In genomic region chrX:73292876-73293275, GRCm38 (mm10) we compare ENCODE assay signal across 13 mouse cellular contexts. TPM values are rescaled to one million over a fixed set of nuclear protein-coding genes. Genes with fewer than 3 reads are reported as not detected.
"Had no signal": no experiment of that assay in that cellular context is flagged by ENCODE, and none has a peak within 500 bp of the region (broad histone marks: within the 10 kb centered on the region; RNA-seq: fewer than 3 reads in every experiment).

Xlr5a (minus strand) TSS chrX:73292976.
Xlr5c (minus strand) TSS chrX:73292976.

RNA-seq across cellular contexts. Expression of gene Xlr5a, which starts in this region (rescaled TPM):
- polyA plus RNA-seq: neural tube, embryonic 11.5 days; neural tube, embryonic 12.5 days; neural tube, embryonic 13.5 days; neural tube, embryonic 14.5 days; neural tube, embryonic 15.5 days; small intestine, adult 2 months; spleen, adult 2 months; stomach, embryonic 15.5 days; stomach, postnatal 0 days had no signal

RNA-seq across cellular contexts. Expression of gene Xlr5c, which starts in this region (rescaled TPM):
- polyA plus RNA-seq: neural tube, embryonic 11.5 days; neural tube, embryonic 12.5 days; neural tube, embryonic 13.5 days; neural tube, embryonic 14.5 days; neural tube, embryonic 15.5 days; small intestine, adult 2 months; spleen, adult 2 months; stomach, embryonic 14.5 days; stomach, embryonic 15.5 days; stomach, embryonic 16.5 days; stomach, postnatal 0 days; thymus, adult 2 months; urinary bladder, adult 2 months had no signal
